Mouse (Mus musculus): Measurements from ENCODE around the gene Gm21119. TPM values are rescaled to one million over a fixed set of nuclear protein-coding genes. Genes with fewer than 3 reads are reported as not detected.
"Not testable (repeated sequence)": the region's sequence is repeated elsewhere in the genome, so short reads cannot be mapped to it uniquely, and the experiment has no call there.

Gene Gm21119
- under 1 TPM; 0.48 to 0.84 TPM for total RNA-seq (2021)

DNA sequence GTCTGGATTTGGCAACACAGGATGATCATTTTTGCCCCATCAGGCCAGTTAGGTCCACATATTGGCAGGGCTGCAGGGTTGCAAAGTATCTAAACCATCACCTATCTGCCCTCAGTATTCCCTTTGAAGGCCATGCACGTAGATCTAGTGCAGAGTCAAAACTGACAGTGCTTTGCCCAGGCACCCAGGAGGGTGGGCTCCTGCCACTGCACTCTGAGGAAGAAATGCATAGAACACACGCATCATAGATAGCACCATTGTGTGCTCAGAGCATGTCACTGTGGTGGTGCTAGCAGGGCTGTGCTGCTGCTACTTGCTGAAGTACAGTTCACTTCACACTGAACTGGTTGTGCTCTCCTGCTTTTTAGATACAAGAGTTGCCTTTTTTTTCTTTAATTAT lies at the start of gene Gm21119:
Gene Gm21119, plus strand, starts transcription at position 301 of the 400 bp plus-strand sequence.
- intact Hi-C loops (cut with DNase I); DNase-seq: not testable (repeated sequence)

- intact Hi-C loops (cut with DNase I), result not testable (repeated sequence)
Observed at GRCm38 (mm10) chr8:20566753-20567152, 48.0 kb upstream of the Gm21119 start.

GRCm38 (mm10) chr8:20581081-20581480 lies 33.6 kb upstream of the Gm21119 start:
- DNase-seq; intact Hi-C loops (cut with DNase I): not testable (repeated sequence)

More at GRCm38 (mm10) chr8:20566753-20567152, 48.0 kb upstream of the Gm21119 start:
- DNase-seq, result not testable (repeated sequence)

GRCm38 (mm10) chr8:20582772-20583171 lies 31.9 kb upstream of the Gm21119 start:
- DNase-seq; intact Hi-C loops (cut with DNase I): not testable (repeated sequence)

DNA sequence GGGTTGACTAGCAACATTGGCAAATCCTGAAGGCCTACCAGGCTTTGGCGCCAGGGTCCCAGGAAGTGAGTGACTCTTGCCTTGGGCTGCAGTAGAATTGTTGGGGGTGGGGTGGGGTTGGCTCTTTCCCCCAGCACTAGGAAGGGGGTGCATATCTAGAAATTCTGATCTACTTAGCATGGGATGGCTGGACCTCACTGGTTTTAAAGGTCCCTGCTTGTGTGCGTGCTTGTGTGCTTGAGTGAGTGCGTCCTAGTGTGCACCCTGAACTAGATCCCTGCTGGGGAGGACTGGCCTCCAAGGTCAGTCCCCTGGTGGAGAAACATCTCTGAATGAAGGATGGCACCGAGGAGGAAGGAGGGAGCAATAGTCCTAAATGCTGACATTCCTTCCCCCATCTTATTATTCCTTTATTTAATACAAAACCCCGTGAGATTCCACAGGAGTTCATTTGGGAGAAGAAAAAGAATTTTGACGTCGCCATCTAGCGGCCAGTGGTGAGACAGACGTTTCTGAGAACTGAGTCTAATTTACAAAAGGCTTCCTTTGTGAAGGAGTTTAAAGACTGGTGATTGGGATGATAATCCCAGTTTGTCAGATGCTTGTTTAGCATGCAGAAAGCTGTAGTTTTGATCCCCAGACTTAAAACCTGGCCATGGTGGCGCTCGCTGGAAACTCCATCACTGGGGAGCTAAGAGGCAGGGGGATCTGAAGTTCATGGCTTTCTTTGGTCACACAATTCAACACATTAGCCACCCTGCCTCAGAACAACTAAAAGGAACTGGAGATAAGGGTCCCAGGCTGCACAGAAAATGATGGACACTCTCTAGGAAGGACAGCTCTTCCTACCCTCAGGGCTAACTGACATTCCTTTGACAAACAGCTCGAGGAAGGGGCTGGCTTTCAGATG lies 26.2 kb upstream of the Gm21119 start:
- DNase-seq; intact Hi-C loops (cut with DNase I): not testable (repeated sequence)

- DNase-seq; intact Hi-C loops (cut with DNase I): not testable (repeated sequence)
Observed at GRCm38 (mm10) chr8:20589178-20589539, 25.6 kb upstream of the Gm21119 start.

DNA sequence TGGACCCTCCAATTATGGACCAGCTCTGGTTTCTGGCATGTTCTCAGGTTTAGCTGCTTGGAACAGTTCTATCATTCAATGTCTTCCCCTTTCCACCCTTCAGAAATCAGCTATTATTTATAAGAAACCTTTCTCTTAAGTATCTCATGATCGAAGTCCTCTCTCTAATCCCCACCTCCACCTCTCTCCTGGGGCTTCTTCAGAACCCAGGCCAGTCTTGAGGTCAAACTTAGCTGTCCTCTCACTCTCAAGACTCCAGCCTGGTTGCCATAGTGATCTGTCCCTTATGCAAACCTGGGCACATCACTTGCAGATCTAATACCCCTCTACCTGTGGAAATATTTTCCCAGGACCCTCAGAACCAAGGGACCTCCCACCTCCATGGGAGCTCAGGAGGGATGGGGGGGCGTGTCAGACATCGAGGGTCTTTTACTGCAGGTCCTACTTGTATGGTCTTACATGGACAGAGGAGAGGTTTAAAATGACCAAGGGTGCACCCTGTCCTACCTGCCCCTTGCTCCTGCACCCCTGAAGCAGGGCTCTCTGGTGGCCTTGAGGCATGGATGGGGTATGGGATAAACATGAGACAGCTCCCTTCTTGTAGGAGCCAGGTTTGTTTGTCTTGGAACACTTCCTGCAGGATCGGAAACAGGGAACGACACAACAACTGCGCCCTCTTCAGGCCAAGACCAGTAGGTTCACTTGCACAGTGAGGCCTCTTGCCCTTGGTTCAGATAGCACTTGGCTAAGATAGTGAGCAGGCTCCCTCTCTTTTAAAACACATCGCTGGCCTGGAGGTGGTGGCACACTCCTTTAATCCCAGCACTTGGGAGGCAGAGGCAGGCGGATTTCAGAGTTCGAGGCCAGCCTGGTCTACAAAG lies 24.4 kb upstream of the Gm21119 start:
- intact Hi-C loops (cut with DNase I); DNase-seq: not testable (repeated sequence)

GRCm38 (mm10) chr8:20591002-20591401 lies 23.7 kb upstream of the Gm21119 start:
- intact Hi-C loops (cut with DNase I); DNase-seq: not testable (repeated sequence)

DNA sequence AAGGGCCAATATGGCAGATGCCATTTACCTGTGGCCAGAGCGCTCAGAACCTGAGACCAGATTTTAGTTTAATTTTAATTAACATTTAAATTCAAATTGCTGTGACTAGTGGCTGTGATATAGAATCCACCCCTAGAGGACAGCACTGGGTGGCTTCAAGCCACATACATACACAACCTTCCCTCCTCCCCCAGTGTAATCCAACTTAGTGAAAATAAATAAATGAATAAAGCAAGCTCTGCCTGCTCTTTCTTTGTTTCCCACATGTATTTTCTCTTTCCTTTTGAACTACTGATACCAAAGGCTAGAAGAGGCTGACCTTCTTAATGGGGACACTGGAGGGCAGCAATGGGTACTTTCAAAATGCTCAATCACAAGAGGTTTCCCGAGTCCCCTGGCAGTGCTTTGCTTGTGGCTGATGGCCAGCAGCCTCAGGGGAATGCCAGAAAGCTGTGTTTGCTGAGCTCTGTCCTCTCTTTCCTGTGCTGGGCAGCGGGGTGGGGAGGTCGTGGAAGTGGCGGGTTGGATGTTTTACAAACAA lies 21.9 kb upstream of the Gm21119 start:
- DNase-seq; intact Hi-C loops (cut with DNase I): not testable (repeated sequence)

DNA sequence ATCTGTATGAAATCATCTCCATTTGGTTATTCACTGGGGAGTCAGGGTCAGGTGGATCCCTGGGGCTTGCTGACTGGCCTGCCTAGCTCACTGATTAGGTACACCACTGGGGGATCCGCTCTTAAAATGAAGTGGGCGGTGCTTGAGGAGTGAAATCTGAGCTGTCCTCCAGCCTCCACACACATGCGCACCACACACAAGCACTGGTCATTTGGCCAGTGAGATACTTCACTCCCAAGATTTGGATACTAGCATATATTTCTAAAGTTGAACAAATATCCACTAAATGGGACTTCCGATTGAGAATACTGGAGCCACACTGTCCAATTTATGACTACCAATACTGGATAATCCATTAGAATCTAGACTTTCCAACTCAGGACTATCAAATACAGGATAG lies 20.9 kb upstream of the Gm21119 start:
- DNase-seq, result peak; percentile 48
- intact Hi-C loops (cut with DNase I), result not testable (repeated sequence)

- intact Hi-C loops (cut with DNase I); DNase-seq: not testable (repeated sequence)
Observed at GRCm38 (mm10) chr8:20596081-20596841, 18.5 kb upstream of the Gm21119 start.

- intact Hi-C loops (cut with DNase I), result not testable (repeated sequence)
- peak; percentile 68 for DNase-seq
Observed at GRCm38 (mm10) chr8:20596842-20597708, 17.6 kb upstream of the Gm21119 start.

- DNase-seq; intact Hi-C loops (cut with DNase I): not testable (repeated sequence)
Observed at GRCm38 (mm10) chr8:20598300-20599170, 16.2 kb upstream of the Gm21119 start.

DNA sequence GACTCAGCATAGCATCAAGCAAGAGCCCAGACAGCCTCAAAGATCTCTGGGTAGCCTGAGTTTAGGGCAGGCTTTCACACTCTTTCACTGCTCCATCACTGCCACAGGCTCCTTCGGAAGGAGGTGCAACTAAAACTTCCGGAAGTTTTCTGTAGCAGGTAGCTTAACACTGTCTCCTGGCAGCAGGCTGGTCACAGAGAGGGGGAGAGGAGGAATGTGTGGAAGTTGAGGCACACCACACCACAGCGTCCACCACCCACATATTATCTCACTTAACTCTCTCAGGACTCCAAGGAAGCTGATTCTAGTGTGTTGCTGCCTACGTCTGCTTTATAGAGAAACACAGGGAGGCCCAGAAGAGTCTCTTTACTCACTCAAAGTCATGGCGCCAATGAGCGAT lies 15.4 kb upstream of the Gm21119 start:
- DNase-seq; intact Hi-C loops (cut with DNase I): not testable (repeated sequence)

GRCm38 (mm10) chr8:20610856-20611255 lies 3.9 kb upstream of the Gm21119 start:
- DNase-seq; intact Hi-C loops (cut with DNase I): not testable (repeated sequence)

DNA sequence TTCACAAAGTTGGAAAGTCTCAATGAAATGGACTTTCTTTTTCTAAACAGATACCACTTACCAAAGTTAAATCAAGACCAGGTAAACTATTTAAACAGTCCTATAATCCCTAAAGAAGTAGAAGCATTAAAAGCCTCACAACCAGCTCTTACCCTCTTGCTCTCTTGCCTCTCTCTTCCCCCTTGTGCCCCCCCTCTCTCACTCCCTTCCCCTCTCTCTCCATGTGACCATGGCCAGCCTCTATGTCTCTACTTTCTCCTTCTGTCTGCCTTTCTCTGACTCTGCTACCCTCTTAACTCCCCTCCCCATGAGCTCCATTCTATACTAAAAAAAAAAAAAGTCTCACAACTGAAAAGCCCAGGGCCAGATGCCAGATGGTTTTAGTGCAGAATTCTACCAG lies 2.0 kb upstream of the Gm21119 start:
- intact Hi-C loops (cut with DNase I), result not testable (repeated sequence)

DNA sequence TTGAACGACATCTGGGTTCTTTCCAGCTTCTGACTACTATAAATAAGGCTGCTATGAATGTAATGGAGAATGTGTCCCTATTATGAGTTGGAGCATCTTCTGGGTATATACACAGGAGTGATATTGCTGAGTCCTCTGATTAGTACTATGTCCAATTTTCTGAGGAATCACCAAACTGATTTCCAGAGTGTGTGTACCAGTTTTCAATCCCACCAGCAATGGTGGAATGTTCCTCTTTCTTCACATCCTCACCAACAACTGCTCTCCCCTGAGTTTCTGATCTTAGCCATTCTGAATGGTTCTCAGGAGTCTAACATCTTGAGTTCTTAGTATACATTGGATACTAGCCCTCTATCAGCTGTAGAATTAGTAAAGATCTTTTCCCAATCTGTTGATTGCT lies 16.0 kb downstream of the Gm21119 start:
- DNase-seq; intact Hi-C loops (cut with DNase I): not testable (repeated sequence)

More for the DNA sequence above, 2.0 kb upstream of the Gm21119 start:
- not testable (repeated sequence) for DNase-seq

- intact Hi-C loops (cut with DNase I); DNase-seq: not testable (repeated sequence)
Observed at GRCm38 (mm10) chr8:20637931-20638330, 23.2 kb downstream of the Gm21119 start.

Data from left cerebral cortex, postnatal 4 days (tissue).